Mouse (Mus musculus) MEL (cell line): ENCODE measurements around the gene Cort.

ENCODE experiments used
- CTCF ChIP-seq, 3 experiments: IDR thresholded peaks in 2 of 3; conservative IDR thresholded peaks in 1 of 3; 2 replicates each; pipeline ENCODE4 v1.5.1; 2011 to 2012; ENCODE audit warnings: low read length in 3 of 3, low read depth in 2 of 3, mild to moderate bottlenecking in 2 of 3, improper control_type of control experiment in 1 of 3, inconsistent platforms in 1 of 3, mixed read lengths in 1 of 3, moderate library complexity in 1 of 3; ENCODE audit not compliant: control insufficient read depth in 1 of 3, insufficient read depth in 1 of 3, poor library complexity in 1 of 3, severe bottlenecking in 1 of 3
- E2F4 ChIP-seq: IDR thresholded peaks from 2 replicates; pipeline ENCODE4 v1.6.1; 2011; ENCODE audit warnings: low read depth, low read length, improper control_type of control experiment, borderline replicate concordance
- EP300 ChIP-seq, 2 experiments: IDR thresholded peaks; 2 replicates each; pipeline ENCODE4 v1.6.1; 2011; ENCODE audit warnings: improper control_type of control experiment in 2 of 2, low read length in 2 of 2, low read depth in 1 of 2, mild to moderate bottlenecking in 1 of 2
- POLR2A ChIP-seq, 2 experiments: IDR thresholded peaks; 2 replicates each; pipeline ENCODE4 v1.6.1; 2011 to 2012; ENCODE audit warnings: low read length in 2 of 2, mild to moderate bottlenecking in 2 of 2, control low read depth in 1 of 2, improper control_type of control experiment in 1 of 2, low read depth in 1 of 2, moderate library complexity in 1 of 2; ENCODE audit not compliant: control insufficient read depth in 1 of 2, insufficient read depth in 1 of 2, poor library complexity in 1 of 2
- TCF12 ChIP-seq: IDR thresholded peaks from 2 replicates; pipeline ENCODE4 v1.6.1; 2014; ENCODE audit warnings: low read depth, mild to moderate bottlenecking, inconsistent platforms, low read length, improper control_type of control experiment, moderate library complexity
- ZMIZ1 ChIP-seq: IDR thresholded peaks from 2 replicates; pipeline ENCODE4 v1.6.1; 2012; ENCODE audit warnings: low read depth, mild to moderate bottlenecking, inconsistent platforms, low read length, improper control_type of control experiment, moderate library complexity

DNA sequence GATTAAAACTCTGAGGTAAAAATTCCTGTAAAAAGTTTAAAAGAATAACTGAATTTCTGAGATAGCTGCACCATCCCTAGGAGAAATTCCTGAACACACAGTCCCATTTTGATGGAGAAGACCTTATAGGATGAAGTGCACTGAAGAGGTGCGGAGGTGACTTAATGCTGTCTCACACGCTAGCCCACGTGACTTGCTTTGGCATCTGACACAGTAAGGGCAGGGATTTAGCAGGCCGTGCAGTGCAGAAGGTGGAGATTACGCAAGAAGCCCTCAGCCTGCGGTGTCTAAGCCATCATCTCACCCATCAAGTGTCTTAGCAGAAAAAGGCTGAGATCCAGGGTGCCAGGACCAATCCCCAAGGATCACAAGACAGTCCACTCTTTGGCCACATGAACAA, 34.6 kb upstream of the Cort start:
- no peak for TF ChIP-seq ZMIZ1
- TF ChIP-seq CTCF (IDR thresholded peaks at IDR 0.05 in 2 of 3, conservative IDR thresholded peaks at IDR 0.05 in 1 of 3; ENCODE audit: control insufficient read depth in 1 of 3, insufficient read depth in 1 of 3, low read depth in 2 of 3, low read length in 3 of 3, poor library complexity in 1 of 3, severe bottlenecking in 1 of 3), result no peak
- TF ChIP-seq POLR2A (IDR thresholded peaks at IDR 0.05; ENCODE audit: control insufficient read depth in 1 of 2, insufficient read depth in 1 of 2, low read depth in 1 of 2, low read length in 2 of 2, poor library complexity in 1 of 2), result no peak
- no peak for TF ChIP-seq EP300 (IDR thresholded peaks at IDR 0.05; ENCODE audit: low read depth in 1 of 2, low read length in 2 of 2)
- no peak for TF ChIP-seq E2F4
- TF ChIP-seq TCF12, result no peak
